Comparison of ENCODE assay signal across 8 mouse cellular contexts in the genomic region with DNA sequence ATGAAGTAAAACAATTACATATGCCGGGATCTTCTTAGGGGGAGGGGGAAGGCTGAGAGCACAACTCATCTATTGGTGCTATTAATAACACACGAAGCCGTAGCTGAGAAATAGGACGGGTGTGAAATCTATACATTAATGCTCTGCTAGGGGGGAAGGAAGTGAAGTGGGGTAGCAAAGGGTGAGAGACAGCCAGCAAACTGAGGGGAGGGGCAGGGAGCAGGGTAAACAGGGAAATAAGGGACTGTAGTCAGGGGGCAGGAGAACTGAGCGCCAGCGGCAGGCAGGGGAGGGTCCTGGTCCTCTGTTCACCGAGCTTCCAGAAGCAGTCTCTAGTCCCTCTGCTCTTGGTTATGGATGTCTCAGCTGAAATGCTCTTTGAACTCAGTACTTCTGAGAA. TPM values are rescaled to one million over a fixed set of nuclear protein-coding genes. Genes with fewer than 3 reads are reported as not detected.
A peak's percentile ranks its signal among the peaks of the same experiment; 100 is the strongest.
DNase-seq lines count a peak whose midpoint lies in the region; ATAC-seq and TF ChIP-seq lines count a peak whose summit lies in the region.

No protein-coding gene starts in this region.

- H3K27ac ChIP-seq in heart, adult 2 months, result peak overlapping the region; percentile 84
- H3K27ac ChIP-seq in heart, embryonic 10.5 days, result no peak overlapping the region
- peak overlapping the region; percentile 96 for H3K27ac ChIP-seq in lung, postnatal 0 days (ENCODE audit: low read length)
- H3K27ac ChIP-seq in limb, embryonic 14.5 days (replicated peaks; ENCODE audit: low read depth, low read length), result 0 out of 2 replicates have a peak overlapping the region, but pooled peaks have one; percentile 38
- peak overlapping the region; percentile 41; the same call in 1 of the 2 replicates for H3K27ac ChIP-seq in stomach, postnatal 0 days (replicated peaks)

- TF ChIP-seq CTCF in heart, adult 2 months (IDR thresholded peaks at IDR 0.05), result no peak
- TF ChIP-seq CTCF in lung, postnatal 0 days (IDR thresholded peaks at IDR 0.05), result no peak
- no peak for TF ChIP-seq CTCF in lung, adult 2 months (IDR thresholded peaks at IDR 0.05; ENCODE audit: insufficient read depth, low read length)
- TF ChIP-seq CTCF in stomach, postnatal 0 days (IDR thresholded peaks at IDR 0.05; ENCODE audit: low read depth), result no peak

- WGBS in heart, adult 2 months, result 29% methylated on average over 7 of the region's 7 CpGs
- WGBS in heart, embryonic 10.5 days, result 50% methylated on average over 7 of the region's 7 CpGs
- WGBS in lung, postnatal 0 days, result 28% methylated on average over 7 of the region's 7 CpGs
- WGBS in lung, adult 2 months, result 25% methylated on average over 7 of the region's 7 CpGs
- 55% methylated on average over 7 of the region's 7 CpGs for WGBS in limb, embryonic 14.5 days
- WGBS in stomach, postnatal 0 days, result 33% methylated on average over 7 of the region's 7 CpGs

- H3K36me3 ChIP-seq in heart, adult 2 months (ENCODE audit: control insufficient read depth, insufficient read depth, low read length), result no peaks in the 10 kb centered on the region
- no peaks in the 10 kb centered on the region for H3K36me3 ChIP-seq in heart, embryonic 10.5 days
- no peaks in the 10 kb centered on the region for H3K36me3 ChIP-seq in lung, postnatal 0 days (ENCODE audit: insufficient read depth, low read length)
- no peaks in the 10 kb centered on the region for H3K36me3 ChIP-seq in limb, embryonic 14.5 days (ENCODE audit: control insufficient read depth, insufficient read depth, low read length)
- no peaks in the 10 kb centered on the region for H3K36me3 ChIP-seq in stomach, postnatal 0 days (ENCODE audit: control insufficient read depth, insufficient read depth, low read length)

- DNase-seq in heart, adult 2 months, result no peak
- DNase-seq in heart, embryonic 10.5 days (ENCODE audit: low spot score), result no peak
- no peak for DNase-seq in lung, postnatal 0 days (ENCODE audit: low spot score)
- no peak for DNase-seq in lung, adult 2 months
- no peak for DNase-seq in limb, embryonic 14.5 days (ENCODE audit: low spot score)
- no peak for DNase-seq in stomach, postnatal 0 days (ENCODE audit: low spot score)
- DNase-seq in embryo, embryonic 11 days, result no peak
- DNase-seq in embryo, embryonic 9.5 days (ENCODE audit: extremely low spot score), result no peak

- H3K79me2 ChIP-seq in heart, adult 2 months (replicated peaks; ENCODE audit: control insufficient read depth, insufficient read depth, low read length), result no peaks in the 10 kb centered on the region

- no peak overlapping the region for H3K4me3 ChIP-seq in heart, adult 2 months
- no peak overlapping the region for H3K4me3 ChIP-seq in heart, embryonic 10.5 days
- H3K4me3 ChIP-seq in lung, postnatal 0 days (ENCODE audit: low read depth, low read length), result no peak overlapping the region
- H3K4me3 ChIP-seq in lung, adult 2 months (replicated peaks; ENCODE audit: extremely low read depth, low read depth, low read length), result no peak overlapping the region
- H3K4me3 ChIP-seq in limb, embryonic 14.5 days (replicated peaks; ENCODE audit: low read length), result no peak overlapping the region
- H3K4me3 ChIP-seq in stomach, postnatal 0 days (ENCODE audit: low read depth, low read length), result no peak overlapping the region

- no peak for ATAC-seq in lung, postnatal 0 days
- no peak for ATAC-seq in limb, embryonic 14.5 days (ENCODE audit: low FRiP score, low read depth)
- ATAC-seq in stomach, postnatal 0 days (ENCODE audit: low FRiP score, low TSS enrichment), result no peak

- no peaks in the 10 kb centered on the region for H3K27me3 ChIP-seq in heart, adult 2 months (ENCODE audit: control insufficient read depth, insufficient read depth, low read length)
- no peaks in the 10 kb centered on the region for H3K27me3 ChIP-seq in heart, embryonic 10.5 days (ENCODE audit: insufficient read depth, poor library complexity, severe bottlenecking)
- no peaks in the 10 kb centered on the region for H3K27me3 ChIP-seq in lung, postnatal 0 days (replicated peaks; ENCODE audit: insufficient read depth, low read length)
- H3K27me3 ChIP-seq in limb, embryonic 14.5 days (ENCODE audit: control insufficient read depth, insufficient read depth, low read length), result no peaks in the 10 kb centered on the region
- H3K27me3 ChIP-seq in stomach, postnatal 0 days (ENCODE audit: control insufficient read depth, insufficient read depth, low read length), result no peaks in the 10 kb centered on the region

- peak overlapping the region; percentile 72; the same call in 1 of the 2 replicates for H3K4me2 ChIP-seq in lung, postnatal 0 days (replicated peaks; ENCODE audit: low read depth, low read length)
- H3K4me2 ChIP-seq in limb, embryonic 14.5 days (replicated peaks; ENCODE audit: low read depth, low read length, severe bottlenecking), result peak overlapping the region; percentile 10; the same call in 1 of the 2 replicates
- peak overlapping the region; percentile 60; the same call in 1 of the 2 replicates for H3K4me2 ChIP-seq in stomach, postnatal 0 days (replicated peaks; ENCODE audit: low read depth)

- no peaks in the 10 kb centered on the region for H3K9me3 ChIP-seq in heart, embryonic 10.5 days
- no peaks in the 10 kb centered on the region for H3K9me3 ChIP-seq in lung, postnatal 0 days (ENCODE audit: low read length)
- H3K9me3 ChIP-seq in limb, embryonic 14.5 days (ENCODE audit: control insufficient read depth, low read length), result no peaks in the 10 kb centered on the region
- H3K9me3 ChIP-seq in stomach, postnatal 0 days (ENCODE audit: control insufficient read depth, low read length), result no peaks in the 10 kb centered on the region

- no peak overlapping the region for H3K9ac ChIP-seq in heart, adult 2 months (ENCODE audit: low read depth, low read length)
- 0 out of 2 replicates have a peak overlapping the region, but pooled peaks have one; percentile 6 for H3K9ac ChIP-seq in lung, postnatal 0 days (replicated peaks; ENCODE audit: low read depth)
- no peak overlapping the region for H3K9ac ChIP-seq in limb, embryonic 14.5 days (ENCODE audit: low read depth, low read length, severe bottlenecking)
- H3K9ac ChIP-seq in stomach, postnatal 0 days (ENCODE audit: low read length), result 0 out of 2 replicates have a peak overlapping the region, but pooled peaks have one; percentile 3

- peaks cover 4% of the 10 kb centered on the region for H3K4me1 ChIP-seq in heart, adult 2 months (ENCODE audit: control insufficient read depth, insufficient read depth, low read length)
- H3K4me1 ChIP-seq in heart, embryonic 10.5 days, result peaks cover 29% of the 10 kb centered on the region
- H3K4me1 ChIP-seq in lung, postnatal 0 days (ENCODE audit: insufficient read depth, low read depth, low read length), result peaks cover 8% of the 10 kb centered on the region
- H3K4me1 ChIP-seq in lung, adult 2 months (ENCODE audit: control insufficient read depth, insufficient read depth, low read length), result peaks cover 7% of the 10 kb centered on the region; the same call in 1 of the 2 replicates
- H3K4me1 ChIP-seq in limb, embryonic 14.5 days (ENCODE audit: control insufficient read depth, insufficient read depth, low read length), result peaks cover 10% of the 10 kb centered on the region; the same call in 1 of the 2 replicates
- H3K4me1 ChIP-seq in stomach, postnatal 0 days (replicated peaks; ENCODE audit: control insufficient read depth, insufficient read depth), result 0 out of 2 replicates have a peak, but pooled peaks cover 3% of the 10 kb centered on the region

- intact Hi-C loops in heart, adult 2 months (cut with DNase I), result no loop called here

- no peak for TF ChIP-seq EP300 in heart, adult 2 months (IDR thresholded peaks at IDR 0.05; ENCODE audit: insufficient read depth, low read depth, low read length)
- TF ChIP-seq EP300 in lung, postnatal 0 days (IDR thresholded peaks at IDR 0.05), result no peak
- no peak for TF ChIP-seq EP300 in stomach, postnatal 0 days (optimal IDR thresholded peaks at IDR 0.05)

- TF ChIP-seq POLR2A in heart, adult 2 months (IDR thresholded peaks at IDR 0.05; ENCODE audit: insufficient read depth, low read depth, low read length), result no peak
- no peak for TF ChIP-seq POLR2A in lung, adult 2 months (IDR thresholded peaks at IDR 0.05; ENCODE audit: borderline replicate concordance, extremely low read depth, low read depth, low read length)
- no peak for TF ChIP-seq POLR2A in limb, embryonic 14.5 days (IDR thresholded peaks at IDR 0.05; ENCODE audit: borderline replicate concordance, extremely low read depth, insufficient read depth, insufficient read length)

RNA-seq across cellular contexts. Expression of a gene that starts 25.9 kb away (rescaled TPM):
- total RNA-seq in heart, adult 2 months (2021), result 10 to 100 TPM; 34.4 to 38.8 TPM
- polyA plus RNA-seq in heart, adult 2 months (2012; rRNA removed), result 7.1 and 10.3 TPM in 2 replicates
- polyA plus RNA-seq in heart, embryonic 10.5 days (2016; fragmentation: Nextera tagmentation; extraction: Ambion mirVana), result 11.8 and 17.5 TPM in 2 replicates
- 13.7 and 16.2 TPM in 2 replicates for polyA plus RNA-seq in lung, postnatal 0 days (2015; fragmentation: Nextera tagmentation; extraction: Ambion mirVana)
- 19.3 and 22.0 TPM in 2 replicates for polyA plus RNA-seq in lung, adult 2 months (2012; rRNA removed)
- 32.2 and 35.4 TPM in 2 replicates for polyA plus RNA-seq in limb, embryonic 14.5 days (2012; rRNA removed)
- polyA plus RNA-seq in limb, embryonic 14.5 days (2014; fragmentation: Nextera tagmentation; extraction: Ambion mirVana), result 22.2 and 24.0 TPM in 2 replicates
- 9.6 and 9.9 TPM in 2 replicates for polyA plus RNA-seq in stomach, postnatal 0 days (2015; fragmentation: Nextera tagmentation; extraction: Ambion mirVana)

Comparison
In these comparisons a context has a peak if more than half of its experiments do, and no peak if none do; other contexts are left out.
1. H3K9ac ChIP-seq: peak in lung, postnatal 0 days (single experiment) and stomach, postnatal 0 days (single experiment); none in heart, adult 2 months (single experiment) and limb, embryonic 14.5 days (single experiment).
2. H3K4me2 ChIP-seq: peak in every context shown above with its lines; median percentile 72 in lung, postnatal 0 days; 60 in stomach, postnatal 0 days; 10 in limb, embryonic 14.5 days.